Mouse (Mus musculus): ENCODE data around the gene Edil3.

- TF ChIP-seq POLR2A (IDR thresholded peaks at IDR 0.05; ENCODE audit: borderline replicate concordance, control insufficient read depth, low read depth, low read length) (no peak), CTCF (IDR thresholded peaks at IDR 0.05; ENCODE audit: control insufficient read depth, insufficient read depth, low read length) (no peak)
Measured at GRCm38 (mm10) chr13:89286696-89287305, 465.5 kb downstream of the Edil3 start.
